ENCODE assay signal across 9 mouse cellular contexts in the genomic region with DNA sequence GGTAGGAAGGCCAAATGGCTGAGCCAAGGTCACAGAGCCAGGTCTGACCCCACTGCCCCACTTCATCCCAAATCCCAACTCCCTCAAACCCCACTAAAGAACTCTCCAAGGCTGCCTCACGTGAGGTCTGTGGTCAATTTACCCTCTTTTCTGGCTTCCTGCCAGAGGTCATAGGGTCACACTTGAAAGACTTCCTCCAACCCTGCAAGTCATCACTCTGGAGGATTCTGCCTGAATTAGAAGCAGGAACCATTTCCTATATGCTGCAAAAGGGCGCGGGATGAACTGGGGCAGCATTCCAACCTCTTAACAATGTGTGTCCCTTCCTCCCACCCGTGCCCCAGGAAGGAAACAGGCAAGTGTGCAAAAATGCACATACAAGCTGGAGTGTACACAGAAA. TPM values are rescaled to one million over a fixed set of nuclear protein-coding genes. Genes with fewer than 3 reads are reported as not detected.
DNase-seq lines count a peak whose midpoint lies in the region; ATAC-seq and TF ChIP-seq lines count a peak whose summit lies in the region.
"Had no signal": no experiment of that assay in that cellular context is flagged by ENCODE, and none has a peak within 500 bp of the region (broad histone marks: within the 10 kb centered on the region; RNA-seq: fewer than 3 reads in every experiment).

No protein-coding gene starts in this region.

- peak; percentile 57 to 71 for DNase-seq in lung, adult 18-20 months
- DNase-seq in lung, adult 2 months = no peak
- peak; percentile 73 for DNase-seq in embryo, embryonic 9.5 days (ENCODE audit: extremely low spot score)
- peak; percentile 40 for DNase-seq in heart, postnatal 25 days (ENCODE audit: low spot score)
- DNase-seq in lung, embryonic 14.5 days = peak; percentile 82
- no peak for DNase-seq in spleen, postnatal 4 days (ENCODE audit: low spot score in 2 of 2)
- DNase-seq in frontal cortex, adult 2 months (ENCODE audit: extremely low spot score in 1 of 2, low spot score in 1 of 2) = no peak

- no peak for ATAC-seq in lung, embryonic 14.5 days (ENCODE audit: insufficient read depth)
- no peak for ATAC-seq in activated CD4-positive, CD25-positive, alpha-beta regulatory T cell, adult 4 months

- peak overlapping the region; percentile 68 for H3K27ac ChIP-seq in lung, embryonic 14.5 days (ENCODE audit: low read depth)
- H3K27ac ChIP-seq: liver, embryonic 15.5 days had no signal

- H3K9ac ChIP-seq in lung, embryonic 14.5 days = no peak overlapping the region
- H3K9ac ChIP-seq: liver, embryonic 15.5 days had no signal

- no peaks in the 10 kb centered on the region for H3K36me3 ChIP-seq in lung, embryonic 14.5 days (ENCODE audit: insufficient read depth)

- TF ChIP-seq CTCF in lung, adult 2 months (IDR thresholded peaks at IDR 0.05; ENCODE audit: insufficient read depth, low read length) = no peak
- TF ChIP-seq CTCF in lung, embryonic 14.5 days (IDR thresholded peaks at IDR 0.05; ENCODE audit: low read depth) = no peak

- peaks cover 19% of the 10 kb centered on the region for H3K4me1 ChIP-seq in lung, adult 2 months (ENCODE audit: control insufficient read depth, insufficient read depth, low read length)
- H3K4me1 ChIP-seq in lung, embryonic 14.5 days (ENCODE audit: insufficient read depth) = peaks cover 6% of the 10 kb centered on the region; the same call in 1 of the 2 replicates

- intact Hi-C loops in heart, postnatal 25 days (cut with DNase I) = no loop called here

- H3K9me3 ChIP-seq in lung, embryonic 14.5 days (ENCODE audit: low read depth, low read length) = no peaks in the 10 kb centered on the region
- H3K9me3 ChIP-seq: liver, embryonic 15.5 days had no signal

- TF ChIP-seq POLR2A in lung, adult 2 months (IDR thresholded peaks at IDR 0.05; ENCODE audit: borderline replicate concordance, extremely low read depth, low read depth, low read length) = no peak

- no peaks in the 10 kb centered on the region for H3K27me3 ChIP-seq in lung, embryonic 14.5 days (ENCODE audit: insufficient read depth, low read length)
- H3K27me3 ChIP-seq: liver, embryonic 15.5 days had no signal

- H3K4me2 ChIP-seq in lung, embryonic 14.5 days = peak overlapping the region; percentile 16; the same call in 1 of the 2 replicates
- H3K4me2 ChIP-seq: liver, embryonic 15.5 days had no signal

- 12% methylated on average over 4 of the region's 4 CpGs for WGBS in lung, adult 2 months
- 17% methylated on average over 4 of the region's 4 CpGs for WGBS in lung, embryonic 14.5 days

- H3K4me3 ChIP-seq in lung, adult 2 months (replicated peaks; ENCODE audit: extremely low read depth, low read depth, low read length) = no peak overlapping the region
- no peak overlapping the region for H3K4me3 ChIP-seq in lung, embryonic 14.5 days (ENCODE audit: low read depth, low read length)
- H3K4me3 ChIP-seq: liver, embryonic 15.5 days had no signal

RNA-seq across cellular contexts. Expression of a gene that starts 25.8 kb away (rescaled TPM):
- 23.7 and 24.0 TPM in 2 replicates for polyA plus RNA-seq in lung, adult 2 months (2012; rRNA removed)
- 1 to 10 TPM; 7.8 to 9.2 TPM for total RNA-seq in heart, postnatal 25 days (2021)
- polyA plus RNA-seq in lung, embryonic 14.5 days (2014; fragmentation: Nextera tagmentation; extraction: Ambion mirVana) = 18.4 and 19.9 TPM in 2 replicates
- polyA plus RNA-seq in activated CD4-positive, CD25-positive, alpha-beta regulatory T cell, adult 4 months (2017; shearing (Covaris generic)) = 10 to 100 TPM; 40.3 to 47.5 TPM
- 34.3 and 41.8 TPM in 2 replicates for polyA plus RNA-seq in frontal cortex, adult 2 months (2012; rRNA removed)

RNA-seq across cellular contexts. Expression of a gene that starts 58.0 kb away (rescaled TPM):
- 19.9 and 21.9 TPM in 2 replicates for polyA plus RNA-seq in lung, adult 2 months (2012; rRNA removed)
- total RNA-seq in heart, postnatal 25 days (2021) = 1 to 10 TPM; 5.6 to 7.5 TPM
- polyA plus RNA-seq in lung, embryonic 14.5 days (2014; fragmentation: Nextera tagmentation; extraction: Ambion mirVana) = 16.3 and 19.5 TPM in 2 replicates
- 1 to 10 TPM; 3.3 to 4.0 TPM for polyA plus RNA-seq in activated CD4-positive, CD25-positive, alpha-beta regulatory T cell, adult 4 months (2017; shearing (Covaris generic))
- polyA plus RNA-seq in frontal cortex, adult 2 months (2012; rRNA removed) = 44.3 and 49.9 TPM in 2 replicates

RNA-seq across cellular contexts. Expression of a gene that starts 59.0 kb away (rescaled TPM):
- polyA plus RNA-seq in lung, adult 2 months (2012; rRNA removed) = 5.1 and 5.5 TPM in 2 replicates
- total RNA-seq in heart, postnatal 25 days (2021) = 1 to 10 TPM; 3.4 to 4.2 TPM
- polyA plus RNA-seq in lung, embryonic 14.5 days (2014; fragmentation: Nextera tagmentation; extraction: Ambion mirVana) = 5.7 and 6.5 TPM in 2 replicates
- 1 to 10 TPM; 5.2 TPM for polyA plus RNA-seq in activated CD4-positive, CD25-positive, alpha-beta regulatory T cell, adult 4 months (2017; shearing (Covaris generic))
- polyA plus RNA-seq in frontal cortex, adult 2 months (2012; rRNA removed) = 3.1 and 3.2 TPM in 2 replicates

Comparison
In these comparisons a context has a peak if more than half of its experiments do, and no peak if none do; other contexts are left out.
1. DNase-seq: peak in lung, adult 18-20 months (2 of 2), embryo, embryonic 9.5 days (single experiment), heart, postnatal 25 days (single experiment) and lung, embryonic 14.5 days (single experiment); none in lung, adult 2 months (single experiment), spleen, postnatal 4 days (0 of 2) and frontal cortex, adult 2 months (0 of 2).